9 mouse cellular contexts compared by ENCODE assay signal in the genomic region with DNA sequence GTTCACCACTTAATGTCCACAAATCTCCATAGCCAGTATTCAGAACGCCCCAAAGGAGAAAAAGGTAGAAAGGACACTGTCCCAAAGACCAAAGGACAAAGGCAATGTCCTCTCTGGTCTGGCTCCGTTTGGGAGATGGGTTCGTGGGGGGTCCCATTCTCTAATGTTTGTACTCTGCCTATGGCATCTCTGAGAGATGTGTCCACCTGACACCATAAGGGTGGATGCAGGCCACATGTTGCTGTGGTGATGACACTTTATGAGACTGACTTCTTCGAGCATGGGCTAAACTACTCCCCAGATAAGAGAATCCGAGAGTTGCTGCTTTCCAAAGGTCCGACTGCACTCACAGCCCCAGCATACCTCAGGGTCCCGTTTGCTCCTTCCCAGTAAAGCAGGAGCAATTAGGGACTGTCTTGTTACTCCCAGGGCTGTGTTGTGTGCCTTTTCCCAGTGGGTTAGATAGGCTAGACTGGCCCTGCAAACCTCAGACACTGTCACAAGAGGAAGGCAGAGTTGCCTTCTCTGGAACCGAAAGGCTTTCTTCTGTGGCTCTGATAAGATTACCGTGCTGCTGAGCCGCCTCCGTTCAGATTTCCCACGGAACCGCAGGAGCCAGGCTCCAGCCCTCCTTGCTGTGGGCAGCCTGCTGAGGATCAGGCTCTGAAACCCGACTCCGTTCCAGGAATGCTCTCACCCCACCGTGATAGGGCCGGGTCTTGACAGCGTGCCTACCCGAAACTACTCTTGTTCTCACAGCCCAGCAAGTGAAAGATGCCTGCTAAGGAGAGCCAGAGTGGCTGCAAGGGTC. TPM values are rescaled to one million over a fixed set of nuclear protein-coding genes. Genes with fewer than 3 reads are reported as not detected.
DNase-seq lines count a peak whose midpoint lies in the region; ATAC-seq and TF ChIP-seq lines count a peak whose summit lies in the region.
"Had no signal": no experiment of that assay in that cellular context is flagged by ENCODE, and none has a peak within 500 bp of the region (broad histone marks: within the 10 kb centered on the region; RNA-seq: fewer than 3 reads in every experiment).

No protein-coding gene starts in this region.

- TF ChIP-seq CTCF in G1E (IDR thresholded peaks at IDR 0.05; ENCODE audit: low read depth, low read length) = no peak
- TF ChIP-seq CTCF in hindbrain, postnatal 0 days (IDR thresholded peaks at IDR 0.05; ENCODE audit: low read depth) = no peak

- 19% methylated on average over 19 of the region's 19 CpGs for WGBS in forebrain, embryonic 15.5 days
- 19% methylated on average over 19 of the region's 19 CpGs for WGBS in hindbrain, postnatal 0 days
- whole genome bisulfite sequencing in midbrain, embryonic 16.5 days = 14% methylated on average over 19 of the region's 19 CpGs

- no peak for ATAC-seq in G1E (ENCODE audit: extremely low read depth, insufficient number of reproducible peaks, low FRiP score, poor library complexity, severe bottlenecking)
- no peak for ATAC-seq in forebrain, embryonic 15.5 days (replicated peaks)
- ATAC-seq in hindbrain, postnatal 0 days = 0 out of 2 replicates have a peak, but pooled peaks have one; percentile 41
- peak; percentile 51; the same call in 1 of the 2 replicates for ATAC-seq in midbrain, embryonic 16.5 days

- peaks cover 75% of the 10 kb centered on the region for H3K36me3 ChIP-seq in G1E (replicated peaks)
- H3K36me3 ChIP-seq in forebrain, embryonic 15.5 days = no peaks in the 10 kb centered on the region
- H3K36me3 ChIP-seq in hindbrain, postnatal 0 days (ENCODE audit: insufficient read depth, low read length) = no peaks in the 10 kb centered on the region
- no peaks in the 10 kb centered on the region for H3K36me3 ChIP-seq in midbrain, embryonic 16.5 days (ENCODE audit: control insufficient read depth, insufficient read depth, low read length)

- no peaks in the 10 kb centered on the region for H3K9me3 ChIP-seq in G1E (replicated peaks)
- H3K9me3 ChIP-seq in forebrain, embryonic 15.5 days = no peaks in the 10 kb centered on the region
- H3K9me3 ChIP-seq in hindbrain, postnatal 0 days (ENCODE audit: low read length) = no peaks in the 10 kb centered on the region
- H3K9me3 ChIP-seq in midbrain, embryonic 16.5 days (replicated peaks; ENCODE audit: control insufficient read depth, low read length, poor library complexity, severe bottlenecking) = no peaks in the 10 kb centered on the region

- peaks cover 13% of the 10 kb centered on the region for H3K27me3 ChIP-seq in G1E (ENCODE audit: insufficient read depth, low read length)
- 0 out of 2 replicates have a peak, but pooled peaks cover 5% of the 10 kb centered on the region for H3K27me3 ChIP-seq in forebrain, embryonic 15.5 days
- H3K27me3 ChIP-seq in hindbrain, postnatal 0 days (ENCODE audit: insufficient read depth, low read length) = no peaks in the 10 kb centered on the region
- peaks cover 4% of the 10 kb centered on the region; the same call in 1 of the 2 replicates for H3K27me3 ChIP-seq in midbrain, embryonic 16.5 days (ENCODE audit: control insufficient read depth, insufficient read depth, low read depth, low read length)

- no peak overlapping the region for H3K27ac ChIP-seq in forebrain, embryonic 15.5 days (replicated peaks)
- H3K27ac ChIP-seq in hindbrain, postnatal 0 days = no peak overlapping the region
- no peak overlapping the region for H3K27ac ChIP-seq in midbrain, embryonic 16.5 days (ENCODE audit: low read length)

- H3K9ac ChIP-seq in forebrain, embryonic 15.5 days (replicated peaks) = no peak overlapping the region; the same call in 1 of the 2 replicates
- H3K9ac ChIP-seq in hindbrain, postnatal 0 days (replicated peaks; ENCODE audit: low read length) = peak overlapping the region; percentile 14; the same call in 1 of the 2 replicates
- H3K9ac ChIP-seq in midbrain, embryonic 16.5 days (ENCODE audit: low read depth, low read length) = 0 out of 2 replicates have a peak overlapping the region, but pooled peaks have one; percentile 39

- peak overlapping the region; percentile 8; the same call in 1 of the 2 replicates for H3K4me3 ChIP-seq in G1E (ENCODE audit: low read depth, low read length)
- no peak overlapping the region for H3K4me3 ChIP-seq in forebrain, embryonic 15.5 days
- no peak overlapping the region for H3K4me3 ChIP-seq in hindbrain, postnatal 0 days (ENCODE audit: low read length)
- no peak overlapping the region for H3K4me3 ChIP-seq in midbrain, embryonic 16.5 days (ENCODE audit: low read depth, low read length)
- H3K4me3 ChIP-seq: erythroblast, embryonic 14.5 days had no signal

- peak; percentile 66 for DNase-seq in gastrocnemius, adult 18-20 months (ENCODE audit: low spot score)
- DNase-seq in gastrocnemius, postnatal 4 days (ENCODE audit: low spot score in 2 of 2) = no peak
- no peak for DNase-seq in G1E (ENCODE audit: low spot score)
- DNase-seq in hindbrain, postnatal 0 days (ENCODE audit: low spot score) = no peak
- no peak for DNase-seq in adrenal gland, adult 2 months
- no peak for DNase-seq in urinary bladder, postnatal 10 days (ENCODE audit: low spot score)

- peaks cover 71% of the 10 kb centered on the region for H3K4me1 ChIP-seq in G1E (ENCODE audit: insufficient read depth, low read depth, low read length)
- H3K4me1 ChIP-seq in forebrain, embryonic 15.5 days = peaks cover 10% of the 10 kb centered on the region
- no peaks in the 10 kb centered on the region for H3K4me1 ChIP-seq in hindbrain, postnatal 0 days (ENCODE audit: insufficient read depth, low read length)
- peaks cover 2% of the 10 kb centered on the region; the same call in 1 of the 2 replicates for H3K4me1 ChIP-seq in midbrain, embryonic 16.5 days (ENCODE audit: control insufficient read depth, insufficient read depth, low read length)

- peak overlapping the region; percentile 21 for H3K4me2 ChIP-seq in forebrain, embryonic 15.5 days (replicated peaks)
- peak overlapping the region; percentile 44 for H3K4me2 ChIP-seq in hindbrain, postnatal 0 days (ENCODE audit: low read depth, low read length)
- peak overlapping the region; percentile 46 for H3K4me2 ChIP-seq in midbrain, embryonic 16.5 days (ENCODE audit: low read length)

RNA-seq across cellular contexts. Expression of gene Rcsd1, which starts 7.1 kb away (rescaled TPM):
- 100 to 1,000 TPM in 1 of 2 experiments, 10 to 100 TPM in 1; 89.6 to 103 TPM for total RNA-seq in gastrocnemius, adult 18-20 months (2021)
- total RNA-seq in gastrocnemius, postnatal 4 days (2021) = 100 to 1,000 TPM; 108 to 126 TPM
- total RNA-seq in G1E (2014; fragmentation: Nextera tagmentation) (14.2 and 16.1 TPM in 2 replicates), G1E (2017) (15.8 and 15.9 TPM in 2 replicates)
- polyA plus RNA-seq in G1E (2012) = 24.9 and 27.3 TPM in 2 replicates
- 7.0 and 8.0 TPM in 2 replicates for polyA plus RNA-seq in forebrain, embryonic 15.5 days (2015; fragmentation: Nextera tagmentation; extraction: Ambion mirVana)
- total RNA-seq in hindbrain, postnatal 0 days (2014; rRNA removed) = 6.0 and 9.0 TPM in 2 replicates
- polyA plus RNA-seq in hindbrain, postnatal 0 days (2015; fragmentation: Nextera tagmentation; extraction: Ambion mirVana) = 8.5 and 9.2 TPM in 2 replicates
- 7.8 and 7.9 TPM in 2 replicates for polyA plus RNA-seq in midbrain, embryonic 16.5 days (2015; fragmentation: Nextera tagmentation; extraction: Ambion mirVana)
- 10 to 100 TPM; 13.5 to 16.0 TPM for total RNA-seq in adrenal gland, adult 2 months (2021)
- polyA plus RNA-seq in adrenal gland, adult 2 months (2012; rRNA removed) = 4.4 and 4.9 TPM in 2 replicates

Comparison
In these comparisons a context has a peak if more than half of its experiments do, and no peak if none do; other contexts are left out.
1. ATAC-seq: peak in hindbrain, postnatal 0 days (single experiment) and midbrain, embryonic 16.5 days (single experiment); none in G1E (single experiment) and forebrain, embryonic 15.5 days (single experiment).
2. Peak in every context shown above with its lines, with median percentiles within 50 percentile points of each other: H3K4me2 ChIP-seq.